Mouse (Mus musculus): ENCODE data around the gene Polr3a. TPM values are rescaled to one million over a fixed set of nuclear protein-coding genes. Genes with fewer than 3 reads are reported as not detected.

Polr3a gene
- polyA plus RNA-seq (2012; rRNA removed) = 3.4 and 4.9 TPM in 2 replicates

GRCm38 (mm10) chr14:24486773-24487227, at the start of gene Polr3a, which contains the start of gene Rps24:
TSS of gene Polr3a (minus strand) at chr14:24487058.
TSS of gene Rps24 (plus strand) at chr14:24487125.

Other genes with a start within 250 kb of the Polr3a start
- 1.8 and 2.3 TPM in 2 replicates for gene Dlg5, start 241.1 kb downstream of the Polr3a start, polyA plus RNA-seq (2012; rRNA removed)
- not detected in 2 replicates for gene E330034G19Rik, start 193.8 kb downstream of the Polr3a start, polyA plus RNA-seq (2012; rRNA removed)
- 1,833 and 1,942 TPM in 2 replicates for gene Rps24, start 67 bp upstream of the Polr3a start, polyA plus RNA-seq (2012; rRNA removed)

All from liver, embryonic 18 days (tissue).